Mouse (Mus musculus) retina, postnatal 1 day (tissue): ENCODE measurements at regions not wholly inside any gene's neighbourhood (a gene's known extent, or its start where the extent isn't known, plus 50 kb on each side); places are given as distances from the start of the nearest gene placed in this dataset.

Experiments used
- DNase-seq: peaks from one replicate; pipeline ENCODE4 v3.0.0-alpha.2; 2012

GRCm38 (mm10) chr1:104578123-104578522 is 190.2 kb upstream of the Cdh20 start:
- DNase-seq: no peak

DNA sequence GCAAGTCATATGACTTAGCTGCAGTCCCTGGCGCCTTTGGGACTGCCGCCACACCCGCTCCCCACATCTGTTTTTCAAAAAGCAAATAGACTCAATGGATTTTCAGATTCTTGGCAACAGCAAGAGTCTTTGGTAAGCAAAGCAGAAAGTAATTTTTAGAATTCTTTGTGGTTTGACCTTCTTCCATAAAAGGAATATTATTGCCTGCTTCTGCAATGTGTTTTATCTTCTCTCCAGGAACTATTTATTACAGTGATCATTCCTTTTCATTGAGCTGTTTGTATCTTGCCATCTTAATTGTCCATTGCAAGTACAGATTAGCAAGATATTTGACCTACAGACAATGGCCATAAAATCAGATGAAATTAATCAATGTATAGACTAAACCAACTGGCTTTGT is 184.2 kb upstream of the Cdh20 start:
- DNase-seq: no peak

GRCm38 (mm10) chr1:104586985-104587384 is 181.3 kb upstream of the Cdh20 start:
- peak; percentile 71 for DNase-seq

DNA sequence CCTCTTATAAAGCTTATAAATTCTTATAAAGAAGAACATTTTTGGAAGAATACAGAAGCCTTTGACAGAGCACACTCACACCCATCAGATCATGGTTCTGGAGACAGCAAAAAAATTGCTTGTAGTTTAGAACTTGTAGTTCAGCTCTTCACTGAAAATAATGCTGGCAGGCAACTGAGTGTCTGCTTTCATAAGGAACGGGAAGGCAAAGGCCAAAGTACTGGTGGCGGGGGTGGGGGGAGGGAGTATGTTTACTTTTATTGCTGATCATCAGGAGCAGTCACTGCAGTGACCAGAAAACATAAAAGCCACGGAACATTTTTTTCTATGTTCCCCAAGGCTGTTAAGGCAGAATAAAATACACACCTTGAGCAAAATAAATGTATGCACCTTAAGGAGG is 163.0 kb upstream of the Cdh20 start:
- no peak for DNase-seq

DNA sequence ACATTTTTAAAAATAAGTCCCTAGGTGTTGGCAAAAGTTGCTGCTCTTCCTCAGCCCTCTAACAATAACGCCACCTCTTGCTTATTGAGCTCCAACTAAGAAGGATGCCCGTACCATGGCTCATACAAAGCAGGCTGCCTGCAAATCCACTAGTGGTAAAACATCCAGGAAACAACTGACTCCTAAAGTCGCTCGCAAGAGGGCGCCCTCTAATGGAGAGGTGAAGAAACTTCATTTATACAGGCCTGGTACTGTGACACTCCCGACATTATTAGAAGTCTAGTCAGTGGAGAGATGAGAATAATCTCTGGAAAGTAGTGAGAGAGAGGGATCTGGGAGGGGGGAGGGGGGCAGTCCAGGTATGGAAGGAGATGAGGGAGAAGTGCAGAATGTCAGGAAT is 158.9 kb upstream of the Cdh20 start:
- DNase-seq: no peak

DNA sequence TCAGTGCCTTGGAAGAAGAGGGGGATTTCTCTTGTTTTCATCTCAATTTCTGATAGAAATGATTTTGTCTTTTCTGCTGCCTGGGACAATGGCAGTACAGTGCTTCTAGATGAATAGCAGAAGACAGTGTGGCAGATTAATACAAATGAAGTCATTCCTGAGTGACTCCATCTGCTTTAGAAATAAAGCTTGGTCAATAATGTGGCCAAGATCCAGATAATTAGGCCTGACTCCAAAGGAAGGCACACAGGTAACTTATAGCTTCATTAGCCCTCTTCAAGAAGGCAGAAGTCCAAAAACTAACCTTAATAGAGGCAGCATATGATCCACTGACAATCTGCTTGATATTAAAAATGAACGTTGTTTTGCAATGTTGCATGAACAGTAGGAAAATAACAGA is 151.0 kb upstream of the Cdh20 start:
- no peak for DNase-seq

GRCm38 (mm10) chr1:104619805-104620375 is 148.4 kb upstream of the Cdh20 start:
- DNase-seq: no peak

- DNase-seq: peak; percentile 63
These were observed 142.8 kb upstream of the Cdh20 start for GRCm38 (mm10) chr1:104625528-104625927.

GRCm38 (mm10) chr1:104652405-104652804 is 115.9 kb upstream of the Cdh20 start:
- DNase-seq: peak; percentile 89
